Mouse (Mus musculus): ENCODE measurements around the gene Hnrnpc.

DNA sequence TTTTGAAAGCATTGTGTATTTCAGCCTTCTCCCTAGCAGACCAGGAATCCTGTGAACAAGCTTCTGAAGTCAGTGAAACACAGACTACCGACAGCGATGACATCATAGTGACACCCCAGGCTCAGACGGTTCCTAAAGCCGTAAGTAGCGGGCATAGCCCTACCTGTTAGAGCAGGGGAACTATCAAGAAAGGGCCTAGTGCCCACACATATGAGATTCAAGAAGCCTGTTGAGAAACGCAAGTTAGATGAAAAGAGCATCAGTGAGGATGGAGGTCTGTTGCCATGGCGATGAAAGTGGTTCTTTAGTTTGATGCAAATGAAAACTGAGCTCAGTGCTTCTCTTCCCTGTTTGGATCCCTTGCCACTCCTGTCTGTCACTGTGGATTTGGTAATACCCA lies 48.4 kb upstream of the Hnrnpc start:
- TF ChIP-seq CTCF (IDR thresholded peaks at IDR 0.05; ENCODE audit: borderline replicate concordance, insufficient read depth, low read depth, low read length) (no peak), POLR2A (IDR thresholded peaks at IDR 0.05; ENCODE audit: borderline replicate concordance, insufficient read depth, low read length) (no peak)
